Mouse (Mus musculus): ENCODE measurements around the gene Cilp.

- TF ChIP-seq CTCF (IDR thresholded peaks at IDR 0.05; ENCODE audit: low read depth), result no peak
- TF ChIP-seq EP300 (IDR thresholded peaks at IDR 0.05; ENCODE audit: low read depth), result no peak; the same call in 1 of the 2 replicates
These were observed 57.4 kb downstream of the Cilp start for GRCm38 (mm10) chr9:65322255-65322900.

Measured in liver, postnatal 0 days (tissue).